Comparison of ENCODE assay signal across 8 mouse cellular contexts in the genomic region with DNA sequence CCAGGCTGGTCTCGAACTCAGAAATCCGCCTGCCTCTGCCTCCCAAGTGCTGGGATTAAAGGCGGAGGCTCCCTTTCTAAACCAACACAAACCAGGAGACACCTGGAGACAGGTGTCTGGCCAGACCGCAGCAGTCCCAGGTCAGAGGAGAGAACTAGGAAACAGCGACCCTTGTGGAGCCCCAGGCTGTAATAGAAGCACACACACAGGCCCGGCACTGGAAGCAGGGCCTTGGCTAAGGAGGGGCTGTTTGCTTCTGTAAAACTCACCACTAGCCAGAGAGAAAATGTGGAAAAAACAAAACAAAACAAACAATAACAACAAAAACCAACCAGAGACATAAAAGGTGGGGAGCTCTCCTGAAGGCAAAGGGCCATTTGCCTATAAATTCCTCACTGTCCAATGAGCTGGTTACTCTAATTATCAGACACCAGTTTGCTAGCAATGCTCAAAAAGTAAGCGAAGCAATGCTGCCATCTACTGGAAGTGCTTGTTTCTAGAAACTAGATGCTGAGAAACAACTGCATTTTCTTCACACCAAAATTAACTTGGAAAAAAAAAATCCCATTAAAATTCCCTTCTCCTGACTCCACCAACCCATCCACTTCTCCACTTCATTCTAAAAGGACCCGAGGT.
A peak's percentile ranks its signal among the peaks of the same experiment; 100 is the strongest.
DNase-seq lines count a peak whose midpoint lies in the region; ATAC-seq and TF ChIP-seq lines count a peak whose summit lies in the region.

No protein-coding gene starts in this region.

- ATAC-seq in liver, embryonic 11.5 days (replicated peaks; ENCODE audit: low FRiP score): no peak
- no peak for ATAC-seq in hindbrain, embryonic 14.5 days (ENCODE audit: low FRiP score)
- ATAC-seq in megakaryocyte-erythroid progenitor cell, adult 5-6 weeks (replicated peaks; ENCODE audit: low FRiP score, low TSS enrichment, poor library complexity, severe bottlenecking): peak; percentile 60

- TF ChIP-seq CTCF in liver, adult 2 months (IDR thresholded peaks at IDR 0.05; ENCODE audit: low read depth, low read length): peak; percentile 43; the same call in 1 of the 2 replicates

- TF ChIP-seq POLR2A in liver, adult 2 months (IDR thresholded peaks at IDR 0.05; ENCODE audit: extremely low read depth, insufficient read depth, low read length): no peak

- peak; percentile 55 for DNase-seq in liver, adult 2 months (ENCODE audit: extremely low read depth, low read depth, low spot score)
- DNase-seq in liver, embryonic 11.5 days (ENCODE audit: low spot score): no peak
- peak; percentile 49 for DNase-seq in adrenal gland, adult 2 months
- DNase-seq in embryo, embryonic 9.5 days (ENCODE audit: extremely low spot score): peak; percentile 66
- peak; percentile 94 for DNase-seq in hindbrain, embryonic 14.5 days (ENCODE audit: low spot score)
- DNase-seq in layer of hippocampus, adult 9-11 months: peak; percentile 54
- DNase-seq in spleen, postnatal 4 days (ENCODE audit: low spot score in 2 of 2): peak; percentile 26 to 65

- H3K4me3 ChIP-seq in liver, adult 2 months (ENCODE audit: insufficient read depth, low read depth, low read length): no peak overlapping the region
- no peak overlapping the region for H3K4me3 ChIP-seq in liver, embryonic 11.5 days (ENCODE audit: low read depth, low read length)
- H3K4me3 ChIP-seq in hindbrain, embryonic 14.5 days (replicated peaks; ENCODE audit: low read length): no peak overlapping the region

- H3K4me1 ChIP-seq in liver, adult 2 months (ENCODE audit: control insufficient read depth, insufficient read depth, low read length): peaks cover 6% of the 10 kb centered on the region
- H3K4me1 ChIP-seq in liver, embryonic 11.5 days (replicated peaks; ENCODE audit: control insufficient read depth, insufficient read depth, low read length): no peaks in the 10 kb centered on the region
- no peaks in the 10 kb centered on the region for H3K4me1 ChIP-seq in hindbrain, embryonic 14.5 days (replicated peaks; ENCODE audit: control insufficient read depth, insufficient read depth, low read length)

- no peaks in the 10 kb centered on the region for H3K36me3 ChIP-seq in liver, adult 2 months (ENCODE audit: control insufficient read depth, insufficient read depth, low read length)
- H3K36me3 ChIP-seq in liver, embryonic 11.5 days (ENCODE audit: control insufficient read depth, insufficient read depth, low read length): no peaks in the 10 kb centered on the region
- no peaks in the 10 kb centered on the region for H3K36me3 ChIP-seq in hindbrain, embryonic 14.5 days (replicated peaks; ENCODE audit: control insufficient read depth, insufficient read depth)

- H3K9ac ChIP-seq in liver, adult 2 months (ENCODE audit: low read depth, low read length): no peak overlapping the region
- H3K9ac ChIP-seq in liver, embryonic 11.5 days (ENCODE audit: low read depth, low read length): no peak overlapping the region
- no peak overlapping the region for H3K9ac ChIP-seq in hindbrain, embryonic 14.5 days

- no peaks in the 10 kb centered on the region for H3K79me2 ChIP-seq in liver, adult 2 months (ENCODE audit: control insufficient read depth, insufficient read depth, low read length)

- no peaks in the 10 kb centered on the region for H3K27me3 ChIP-seq in liver, adult 2 months (ENCODE audit: control insufficient read depth, insufficient read depth, low read length)
- no peaks in the 10 kb centered on the region for H3K27me3 ChIP-seq in liver, embryonic 11.5 days (replicated peaks; ENCODE audit: control insufficient read depth, insufficient read depth, low read length)
- H3K27me3 ChIP-seq in hindbrain, embryonic 14.5 days (ENCODE audit: control insufficient read depth, insufficient read depth, low read length): no peaks in the 10 kb centered on the region

- WGBS in liver, adult 2 months: 63% methylated on average over 8 of the region's 8 CpGs
- WGBS in liver, embryonic 11.5 days: 48% methylated on average over 8 of the region's 8 CpGs
- 62% methylated on average over 8 of the region's 8 CpGs for WGBS in hindbrain, embryonic 14.5 days

- no peaks in the 10 kb centered on the region for H3K9me3 ChIP-seq in liver, embryonic 11.5 days (ENCODE audit: control insufficient read depth, low read length)
- H3K9me3 ChIP-seq in hindbrain, embryonic 14.5 days (ENCODE audit: control insufficient read depth, low read length): no peaks in the 10 kb centered on the region

- H3K4me2 ChIP-seq in liver, embryonic 11.5 days: no peak overlapping the region
- no peak overlapping the region for H3K4me2 ChIP-seq in hindbrain, embryonic 14.5 days (replicated peaks)

- no peak overlapping the region for H3K27ac ChIP-seq in liver, adult 2 months (replicated peaks; ENCODE audit: insufficient read depth, low read depth, low read length)
- no peak overlapping the region for H3K27ac ChIP-seq in liver, embryonic 11.5 days (ENCODE audit: low read depth, low read length)
- no peak overlapping the region for H3K27ac ChIP-seq in hindbrain, embryonic 14.5 days
